Mouse (Mus musculus) lung, adult 18-20 months (tissue): ENCODE measurements at regions not wholly inside any gene's neighbourhood (a gene's known extent, or its start where the extent isn't known, plus 50 kb on each side); places are given as distances from the start of the nearest gene placed in this dataset.
A peak's percentile ranks its signal among the peaks of the same experiment; 100 is the strongest.

ENCODE experiments used
- DNase-seq, 2 experiments: peaks; one replicate each; pipeline ENCODE4 v3.0.0; 2022; ENCODE audit warnings: mixed read lengths in 2 of 2

DNA sequence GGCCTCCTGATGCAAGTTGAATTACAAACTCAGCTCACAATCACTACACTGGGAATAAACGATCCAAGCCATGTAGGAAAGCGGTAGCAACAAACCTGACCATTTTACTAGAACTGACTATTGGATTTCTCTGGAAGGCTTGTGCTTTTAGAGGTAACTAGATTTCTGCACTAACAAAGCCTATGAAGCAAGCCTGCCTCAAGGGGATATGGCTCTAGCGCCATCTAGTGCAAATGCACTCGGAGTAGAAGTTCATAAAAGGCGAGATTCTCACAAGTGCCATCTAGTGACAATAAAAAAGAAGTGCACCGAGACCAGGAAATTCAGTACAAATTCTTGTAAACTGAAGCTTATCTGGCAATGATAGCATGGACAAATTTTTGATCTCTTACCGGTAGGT, 364.9 kb upstream of the Fmr1 start:
- peak; percentile 12 to 48 for DNase-seq
